Mouse (Mus musculus) cortical plate, adult 2 months (tissue): ENCODE results near the gene Gpatch2.

Experiments
- CTCF ChIP-seq: fragments of 200-500 bp; IDR thresholded peaks from 2 replicates; pipeline ENCODE4 v1.5.1; 2011; ENCODE audit warnings: mild to moderate bottlenecking, control low read depth, low read length; ENCODE audit not compliant: insufficient read depth; ENCODE audit errors: extremely low read depth
- POLR2A ChIP-seq: fragments of 200-500 bp; IDR thresholded peaks from 2 replicates; pipeline ENCODE4 v1.6.1; 2011; ENCODE audit warnings: mild to moderate bottlenecking, low read length, control low read depth; ENCODE audit not compliant: insufficient read depth; ENCODE audit errors: extremely low read depth

DNA sequence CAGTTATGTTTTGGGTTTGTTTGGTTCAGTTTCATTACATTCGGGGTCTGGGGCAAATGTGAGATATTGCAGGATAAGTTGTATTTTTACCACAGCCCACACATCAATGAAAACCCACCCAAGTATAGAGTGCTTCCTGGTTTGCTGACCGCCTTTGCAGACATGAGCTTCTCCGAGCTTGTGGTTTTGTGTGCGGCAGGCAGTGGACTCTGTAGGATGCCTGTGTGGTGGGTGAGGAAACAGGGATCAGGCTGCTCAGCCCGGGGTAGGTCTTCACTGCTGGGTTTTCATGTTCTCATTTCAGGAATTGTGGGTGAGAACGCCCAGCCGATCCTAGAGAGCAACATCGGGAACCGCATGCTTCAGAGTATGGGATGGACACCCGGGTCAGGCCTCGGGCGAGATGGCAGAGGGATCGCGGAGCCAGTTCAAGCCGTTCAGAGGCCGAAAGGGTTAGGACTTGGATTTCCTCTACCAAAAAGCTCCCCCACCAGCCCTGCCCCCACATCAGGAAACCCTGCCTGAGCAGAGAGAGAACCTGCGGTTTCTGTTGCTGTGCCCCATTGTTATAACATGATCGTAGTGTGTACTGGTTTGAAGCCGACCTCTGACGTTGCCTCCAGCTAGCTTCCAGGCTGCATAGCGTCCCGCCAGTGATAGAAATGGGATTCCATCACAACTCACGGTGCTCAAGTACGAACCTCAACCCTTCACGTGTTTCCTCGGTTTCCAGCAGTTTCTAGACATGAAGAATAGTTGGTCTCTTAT lies 132.9 kb downstream of the Gpatch2 start:
- no peak for TF ChIP-seq POLR2A
- no peak for TF ChIP-seq CTCF
